ENCODE assay signal across 9 mouse cellular contexts in genomic region chr11:101617849-101618248, GRCm38 (mm10). TPM values are rescaled to one million over a fixed set of nuclear protein-coding genes. Genes with fewer than 3 reads are reported as not detected.
DNase-seq lines count a peak whose midpoint lies in the region; ATAC-seq lines count a peak whose summit lies in the region.
"Had no signal": no experiment of that assay in that cellular context is flagged by ENCODE, and none has a peak within 500 bp of the region (broad histone marks: within the 10 kb centered on the region; RNA-seq: fewer than 3 reads in every experiment).

No protein-coding gene starts in this region.

- peak overlapping the region; percentile 7; the same call in 1 of the 2 replicates for H3K4me3 ChIP-seq in kidney, embryonic 14.5 days (ENCODE audit: low read length)
- H3K4me3 ChIP-seq in forebrain, embryonic 12.5 days (replicated peaks), result peak overlapping the region; percentile 14; the same call in 1 of the 2 replicates
- no peak overlapping the region for H3K4me3 ChIP-seq in limb, embryonic 11.5 days (ENCODE audit: low read depth, low read length)
- no peak overlapping the region for H3K4me3 ChIP-seq in midbrain, embryonic 15.5 days

- peak; percentile 54; the same call in 1 of the 2 replicates for ATAC-seq in kidney, embryonic 14.5 days (ENCODE audit: low FRiP score, low TSS enrichment)
- ATAC-seq in forebrain, embryonic 12.5 days (ENCODE audit: low FRiP score), result peak; percentile 76
- ATAC-seq in limb, embryonic 11.5 days (ENCODE audit: insufficient number of reproducible peaks, low FRiP score, low TSS enrichment, low read depth), result no peak
- peak; percentile 69; the same call in 1 of the 2 replicates for ATAC-seq in midbrain, embryonic 15.5 days (replicated peaks)

- H3K36me3 ChIP-seq in kidney, embryonic 14.5 days (ENCODE audit: control insufficient read depth, insufficient read depth, low read length), result no peaks in the 10 kb centered on the region
- H3K36me3 ChIP-seq in forebrain, embryonic 12.5 days (replicated peaks), result no peaks in the 10 kb centered on the region
- no peaks in the 10 kb centered on the region for H3K36me3 ChIP-seq in limb, embryonic 11.5 days (ENCODE audit: control insufficient read depth, insufficient read depth, low read length)
- H3K36me3 ChIP-seq in midbrain, embryonic 15.5 days (replicated peaks), result no peaks in the 10 kb centered on the region

- 10% methylated on average over 8 of the region's 8 CpGs for WGBS in kidney, embryonic 14.5 days
- WGBS in forebrain, embryonic 12.5 days, result 5% methylated on average over 8 of the region's 8 CpGs
- WGBS in limb, embryonic 11.5 days, result 12% methylated on average over 8 of the region's 8 CpGs
- 4% methylated on average over 6 of the region's 8 CpGs for WGBS in midbrain, embryonic 15.5 days

- no peaks in the 10 kb centered on the region for H3K27me3 ChIP-seq in kidney, embryonic 14.5 days (ENCODE audit: control insufficient read depth, insufficient read depth, low read length)
- no peaks in the 10 kb centered on the region for H3K27me3 ChIP-seq in forebrain, embryonic 12.5 days
- H3K27me3 ChIP-seq in limb, embryonic 11.5 days (ENCODE audit: control insufficient read depth, insufficient read depth, low read length), result no peaks in the 10 kb centered on the region
- H3K27me3 ChIP-seq in midbrain, embryonic 15.5 days (replicated peaks), result no peaks in the 10 kb centered on the region

- H3K9me3 ChIP-seq in kidney, embryonic 14.5 days (ENCODE audit: control insufficient read depth, low read length), result no peaks in the 10 kb centered on the region
- H3K9me3 ChIP-seq in forebrain, embryonic 12.5 days, result no peaks in the 10 kb centered on the region
- H3K9me3 ChIP-seq in limb, embryonic 11.5 days (ENCODE audit: control insufficient read depth, low read length), result no peaks in the 10 kb centered on the region
- H3K9me3 ChIP-seq in midbrain, embryonic 15.5 days, result no peaks in the 10 kb centered on the region

- no peak for DNase-seq in kidney, adult 8-10 months
- peak; percentile 40 for DNase-seq in T-cell, adult 2 months (ENCODE audit: low spot score)
- DNase-seq in limb, embryonic 11.5 days (ENCODE audit: low spot score), result peak; percentile 80
- DNase-seq in cerebellum, adult 18-20 months, result no peak
- no peak for DNase-seq in left cerebral cortex, adult 8-10 months (ENCODE audit: low spot score in 2 of 2)

- 0 out of 2 replicates have a peak, but pooled peaks cover 13% of the 10 kb centered on the region for H3K4me1 ChIP-seq in kidney, embryonic 14.5 days (ENCODE audit: control insufficient read depth, insufficient read depth, low read length)
- H3K4me1 ChIP-seq in forebrain, embryonic 12.5 days, result peaks cover 35% of the 10 kb centered on the region
- H3K4me1 ChIP-seq in limb, embryonic 11.5 days (ENCODE audit: control insufficient read depth, insufficient read depth, low read length), result peaks cover 11% of the 10 kb centered on the region
- H3K4me1 ChIP-seq in midbrain, embryonic 15.5 days, result peaks cover 26% of the 10 kb centered on the region

- no peak overlapping the region for H3K27ac ChIP-seq in kidney, embryonic 14.5 days (ENCODE audit: low read depth, low read length)
- peak overlapping the region; percentile 83 for H3K27ac ChIP-seq in forebrain, embryonic 12.5 days
- H3K27ac ChIP-seq in limb, embryonic 11.5 days (replicated peaks; ENCODE audit: low read depth, low read length), result 0 out of 2 replicates have a peak overlapping the region, but pooled peaks have one; percentile 42
- H3K27ac ChIP-seq in midbrain, embryonic 15.5 days, result peak overlapping the region; percentile 65

- no peak overlapping the region for H3K9ac ChIP-seq in kidney, embryonic 14.5 days (ENCODE audit: low read depth, low read length)
- H3K9ac ChIP-seq in forebrain, embryonic 12.5 days, result peak overlapping the region; percentile 29; the same call in 1 of the 2 replicates
- H3K9ac ChIP-seq in limb, embryonic 11.5 days (ENCODE audit: low read length), result no peak overlapping the region
- H3K9ac ChIP-seq in midbrain, embryonic 15.5 days, result no peak overlapping the region

- H3K4me2 ChIP-seq in kidney, embryonic 14.5 days (replicated peaks; ENCODE audit: low read depth, low read length), result peak overlapping the region; percentile 31
- peak overlapping the region; percentile 47 for H3K4me2 ChIP-seq in forebrain, embryonic 12.5 days
- peak overlapping the region; percentile 24; the same call in 1 of the 2 replicates for H3K4me2 ChIP-seq in limb, embryonic 11.5 days (ENCODE audit: low read depth, severe bottlenecking)
- H3K4me2 ChIP-seq in midbrain, embryonic 15.5 days, result peak overlapping the region; percentile 39

RNA-seq across cellular contexts. Expression of gene Rdm1, which starts 9.1 kb away (rescaled TPM):
- polyA plus RNA-seq in kidney, embryonic 14.5 days (2014; fragmentation: Nextera tagmentation; extraction: Ambion mirVana), result 31.6 and 35.8 TPM in 2 replicates
- polyA plus RNA-seq in forebrain, embryonic 12.5 days (2016; fragmentation: Nextera tagmentation; extraction: Ambion mirVana), result 50.9 and 58.5 TPM in 2 replicates
- polyA plus RNA-seq in limb, embryonic 11.5 days (2014; fragmentation: Nextera tagmentation; extraction: Ambion mirVana), result 30.0 and 31.0 TPM in 2 replicates
- 11.1 and 13.2 TPM in 2 replicates for polyA plus RNA-seq in midbrain, embryonic 15.5 days (2015; fragmentation: Nextera tagmentation; extraction: Ambion mirVana)
- 10 to 100 TPM in 2 of 4 experiments, 1 to 10 TPM in 2; 7.8 to 11.5 (median 9.5) TPM for total RNA-seq in left cerebral cortex, adult 8-10 months (2022)

RNA-seq across cellular contexts. Expression of gene Gm11634, which starts 18.8 kb away (rescaled TPM):
- polyA plus RNA-seq in kidney, embryonic 14.5 days (2014; fragmentation: Nextera tagmentation; extraction: Ambion mirVana), result not detected in 2 replicates
- polyA plus RNA-seq in forebrain, embryonic 12.5 days (2016; fragmentation: Nextera tagmentation; extraction: Ambion mirVana), result not detected in 2 replicates
- polyA plus RNA-seq in limb, embryonic 11.5 days (2014; fragmentation: Nextera tagmentation; extraction: Ambion mirVana), result not detected in 2 replicates
- not detected in 2 replicates for polyA plus RNA-seq in midbrain, embryonic 15.5 days (2015; fragmentation: Nextera tagmentation; extraction: Ambion mirVana)
- total RNA-seq in left cerebral cortex, adult 8-10 months (2022), result not detected
- total RNA-seq: left cerebral cortex, postnatal 25 days had no signal

RNA-seq across cellular contexts. Expression of gene Tmem106a, which starts 35.8 kb away (rescaled TPM):
- polyA plus RNA-seq in kidney, embryonic 14.5 days (2014; fragmentation: Nextera tagmentation; extraction: Ambion mirVana), result 3.8 and 4.8 TPM in 2 replicates
- polyA plus RNA-seq in forebrain, embryonic 12.5 days (2016; fragmentation: Nextera tagmentation; extraction: Ambion mirVana), result 1.8 and 3.0 TPM in 2 replicates
- 0.67 and 1.3 TPM in 2 replicates for polyA plus RNA-seq in limb, embryonic 11.5 days (2014; fragmentation: Nextera tagmentation; extraction: Ambion mirVana)
- 3.1 and 4.5 TPM in 2 replicates for polyA plus RNA-seq in midbrain, embryonic 15.5 days (2015; fragmentation: Nextera tagmentation; extraction: Ambion mirVana)
- total RNA-seq in left cerebral cortex, adult 8-10 months (2022), result 1 to 10 TPM in 3 of 4 experiments, under 1 TPM in 1; 0.97 to 3.1 (median 2.2) TPM

RNA-seq across cellular contexts. Expression of gene Arl4d, which starts 47.5 kb away (rescaled TPM):
- polyA plus RNA-seq in kidney, embryonic 14.5 days (2014; fragmentation: Nextera tagmentation; extraction: Ambion mirVana), result 2.4 and 2.8 TPM in 2 replicates
- 16.2 and 24.1 TPM in 2 replicates for polyA plus RNA-seq in forebrain, embryonic 12.5 days (2016; fragmentation: Nextera tagmentation; extraction: Ambion mirVana)
- 1.7 TPM in 2 replicates for polyA plus RNA-seq in limb, embryonic 11.5 days (2014; fragmentation: Nextera tagmentation; extraction: Ambion mirVana)
- polyA plus RNA-seq in midbrain, embryonic 15.5 days (2015; fragmentation: Nextera tagmentation; extraction: Ambion mirVana), result 5.0 and 7.8 TPM in 2 replicates
- 10 to 100 TPM; 25.0 to 36.9 (median 30.7) TPM for total RNA-seq in left cerebral cortex, adult 8-10 months (2022)

Comparison
In these comparisons a context has a peak if more than half of its experiments do, and no peak if none do; other contexts are left out.
1. H3K4me3 ChIP-seq: peak in kidney, embryonic 14.5 days (single experiment) and forebrain, embryonic 12.5 days (single experiment); none in limb, embryonic 11.5 days (single experiment) and midbrain, embryonic 15.5 days (single experiment).
2. DNase-seq: peak in T-cell, adult 2 months (single experiment) and limb, embryonic 11.5 days (single experiment); none in kidney, adult 8-10 months (0 of 2), cerebellum, adult 18-20 months (0 of 2) and left cerebral cortex, adult 8-10 months (0 of 2).
3. Peak in every context shown above with its lines, with median percentiles within 50 percentile points of each other: H3K4me2 ChIP-seq.